ENCODE assay signal across 9 mouse cellular contexts in the genomic region with DNA sequence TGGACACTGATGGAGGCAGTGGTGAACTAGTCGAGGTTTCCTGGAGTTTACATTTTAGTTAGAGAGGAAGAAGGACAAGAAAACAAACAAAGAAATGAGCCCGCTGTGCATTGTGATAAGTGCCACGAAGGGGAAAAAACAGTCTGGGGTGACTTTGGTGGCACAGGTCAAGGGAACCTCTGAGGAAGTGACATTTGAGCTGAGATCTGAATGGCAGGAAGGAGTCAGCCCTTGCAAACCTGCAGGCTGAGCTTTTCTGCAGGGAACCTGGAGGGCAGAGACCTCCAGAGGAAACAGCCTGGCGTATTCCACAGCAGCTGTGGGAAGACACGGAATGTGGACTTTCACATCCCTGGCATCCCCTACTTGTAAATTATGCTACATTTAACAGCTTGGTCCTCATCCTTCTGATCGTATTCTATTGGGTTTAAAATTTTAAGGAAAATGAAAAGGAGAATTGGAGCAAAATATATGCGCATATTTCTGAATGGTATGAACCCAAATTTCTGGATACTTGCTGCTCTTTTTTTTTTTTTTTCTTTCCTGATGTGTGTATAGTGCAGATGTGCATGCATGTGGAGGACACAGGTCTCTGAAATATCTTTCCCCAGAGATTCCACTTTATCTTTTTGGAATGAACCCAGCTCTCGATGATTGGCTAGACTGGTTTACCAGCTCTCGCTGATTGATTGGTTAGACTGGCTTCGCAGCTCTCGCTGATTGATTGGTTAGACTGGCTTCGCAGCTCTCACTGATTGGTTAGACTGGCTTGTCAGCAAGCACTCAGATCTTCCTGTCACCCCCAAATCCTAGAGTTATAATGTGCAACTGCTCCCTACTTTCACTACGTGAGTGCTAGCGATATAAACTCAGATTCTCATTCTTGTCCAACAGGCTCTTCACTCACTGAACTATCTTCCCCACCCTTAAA.
A peak's percentile ranks its signal among the peaks of the same experiment; 100 is the strongest.
DNase-seq lines count a peak whose midpoint lies in the region; ATAC-seq lines count a peak whose summit lies in the region.
"Had no signal": no experiment of that assay in that cellular context is flagged by ENCODE, and none has a peak within 500 bp of the region (broad histone marks: within the 10 kb centered on the region; RNA-seq: fewer than 3 reads in every experiment).

No protein-coding gene starts in this region.

- H3K9me3 ChIP-seq in embryonic facial prominence, embryonic 11.5 days (replicated peaks; ENCODE audit: control insufficient read depth, low read length) = no peaks in the 10 kb centered on the region
- no peaks in the 10 kb centered on the region for H3K9me3 ChIP-seq in hindbrain, embryonic 13.5 days

- peak; percentile 15 for DNase-seq in layer of hippocampus, adult 9-11 months
- no peak for DNase-seq in layer of hippocampus, adult 8-10 months (ENCODE audit: low spot score in 2 of 2)
- peak; percentile 30 for DNase-seq in embryonic facial prominence, embryonic 11.5 days (ENCODE audit: low spot score)
- peak; percentile 24 to 60 for DNase-seq in lung, postnatal 4 days
- no peak for DNase-seq in urinary bladder, postnatal 10 days (ENCODE audit: low spot score)
- no peak for DNase-seq in urinary bladder, postnatal 4 days (ENCODE audit: low spot score in 2 of 2)
- no peak for DNase-seq in adipocyte (ENCODE audit: low spot score)

- H3K4me2 ChIP-seq in embryonic facial prominence, embryonic 11.5 days (ENCODE audit: low read depth, low read length) = no peak overlapping the region
- H3K4me2 ChIP-seq in hindbrain, embryonic 13.5 days = no peak overlapping the region

- H3K27me3 ChIP-seq in embryonic facial prominence, embryonic 11.5 days (ENCODE audit: control insufficient read depth, insufficient read depth, low read length) = no peaks in the 10 kb centered on the region
- no peaks in the 10 kb centered on the region for H3K27me3 ChIP-seq in hindbrain, embryonic 13.5 days

- no peak for ATAC-seq in embryonic facial prominence, embryonic 11.5 days (replicated peaks; ENCODE audit: insufficient number of reproducible peaks, low FRiP score, low TSS enrichment, low read depth)
- 0 out of 2 replicates have a peak, but pooled peaks have one; percentile 54 for ATAC-seq in hindbrain, embryonic 13.5 days (ENCODE audit: low FRiP score)
- ATAC-seq: Patski had no signal

- H3K4me1 ChIP-seq in embryonic facial prominence, embryonic 11.5 days (ENCODE audit: control insufficient read depth, insufficient read depth, low read length) = no peaks in the 10 kb centered on the region
- peaks cover 13% of the 10 kb centered on the region; the same call in 1 of the 2 replicates for H3K4me1 ChIP-seq in hindbrain, embryonic 13.5 days (replicated peaks)

- H3K9ac ChIP-seq in embryonic facial prominence, embryonic 11.5 days (replicated peaks; ENCODE audit: low read length) = no peak overlapping the region
- no peak overlapping the region for H3K9ac ChIP-seq in hindbrain, embryonic 13.5 days

- no peaks in the 10 kb centered on the region for H3K36me3 ChIP-seq in embryonic facial prominence, embryonic 11.5 days (replicated peaks; ENCODE audit: control insufficient read depth, insufficient read depth, low read depth, low read length)
- H3K36me3 ChIP-seq in hindbrain, embryonic 13.5 days = no peaks in the 10 kb centered on the region

- H3K27ac ChIP-seq in embryonic facial prominence, embryonic 11.5 days (replicated peaks; ENCODE audit: low read depth, low read length) = no peak overlapping the region
- peak overlapping the region; percentile 40; the same call in 1 of the 2 replicates for H3K27ac ChIP-seq in hindbrain, embryonic 13.5 days

- no peak overlapping the region for H3K4me3 ChIP-seq in embryonic facial prominence, embryonic 11.5 days (ENCODE audit: low read depth, low read length)
- H3K4me3 ChIP-seq in hindbrain, embryonic 13.5 days = no peak overlapping the region

- WGBS in embryonic facial prominence, embryonic 11.5 days = 58% methylated on average over 14 of the region's 14 CpGs
- WGBS in hindbrain, embryonic 13.5 days = 63% methylated on average over 14 of the region's 14 CpGs

Comparison
In these comparisons a context has a peak if more than half of its experiments do, and no peak if none do; other contexts are left out.
1. DNase-seq: peak in layer of hippocampus, adult 9-11 months (single experiment), embryonic facial prominence, embryonic 11.5 days (single experiment) and lung, postnatal 4 days (2 of 2); none in layer of hippocampus, adult 8-10 months (0 of 2), urinary bladder, postnatal 10 days (single experiment), urinary bladder, postnatal 4 days (0 of 2) and adipocyte (single experiment).